Mouse (Mus musculus) central nervous system, embryonic 14 days (tissue): ENCODE data around the gene Atf6b. TPM values are rescaled to one million over a fixed set of nuclear protein-coding genes. Genes with fewer than 3 reads are reported as not detected.

Experiments
- polyA plus RNA-seq: library from polyadenylated mRNA; depleted of rRNA; stranded (reverse); fragments of >200 nt; gene quantifications from 2 replicates; pipeline ENCODE4 v1.2.3, GENCODE M21; 2012; rRNA removed

Gene Atf6b
- polyA plus RNA-seq: 107 and 109 TPM in 2 replicates

DNA sequence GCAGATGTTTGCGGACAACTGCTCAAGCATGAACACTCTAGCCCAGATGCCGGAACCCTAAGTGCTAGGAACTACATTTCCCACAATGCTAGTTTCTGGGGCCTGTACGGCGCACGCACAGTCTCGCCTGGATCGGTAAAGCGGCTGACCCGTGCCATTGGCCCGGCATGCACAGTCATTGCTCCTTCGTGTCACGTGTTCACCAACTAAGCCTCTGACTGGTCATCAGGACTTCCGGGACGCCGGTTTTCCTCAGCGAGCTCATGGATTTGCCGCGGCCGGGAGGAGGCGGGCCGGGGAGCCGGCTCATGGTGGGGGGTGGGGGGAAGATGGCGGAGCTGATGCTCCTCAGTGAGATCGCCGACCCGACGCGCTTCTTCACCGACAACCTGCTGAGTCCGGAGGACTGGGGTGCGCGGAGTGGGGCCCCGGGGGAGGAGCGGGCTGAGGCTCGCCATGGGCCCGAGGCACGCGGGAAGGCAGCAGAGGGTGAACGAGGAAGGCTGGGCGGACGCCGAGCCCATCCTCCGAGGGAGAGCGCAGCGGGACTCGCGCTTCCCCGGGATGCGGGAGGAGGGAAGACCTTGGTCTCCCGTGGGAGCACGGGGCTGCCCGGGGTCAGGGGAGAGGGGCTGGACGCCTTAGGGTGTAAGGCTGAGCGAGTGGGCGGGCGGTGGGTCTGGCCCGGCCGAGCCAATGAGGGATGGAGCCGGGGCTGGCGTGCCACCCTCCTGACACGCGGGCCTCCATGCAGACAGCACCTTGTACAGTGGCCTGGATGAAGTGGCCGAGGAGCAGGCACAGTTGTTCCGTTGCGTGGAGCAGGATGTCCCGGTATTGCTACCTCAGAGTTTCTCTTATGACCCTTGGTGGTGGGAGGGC is at the start of gene Atf6b:
Gene Atf6b (plus strand): TSS at position 241 of the 882 bp plus-strand sequence.

DNA sequence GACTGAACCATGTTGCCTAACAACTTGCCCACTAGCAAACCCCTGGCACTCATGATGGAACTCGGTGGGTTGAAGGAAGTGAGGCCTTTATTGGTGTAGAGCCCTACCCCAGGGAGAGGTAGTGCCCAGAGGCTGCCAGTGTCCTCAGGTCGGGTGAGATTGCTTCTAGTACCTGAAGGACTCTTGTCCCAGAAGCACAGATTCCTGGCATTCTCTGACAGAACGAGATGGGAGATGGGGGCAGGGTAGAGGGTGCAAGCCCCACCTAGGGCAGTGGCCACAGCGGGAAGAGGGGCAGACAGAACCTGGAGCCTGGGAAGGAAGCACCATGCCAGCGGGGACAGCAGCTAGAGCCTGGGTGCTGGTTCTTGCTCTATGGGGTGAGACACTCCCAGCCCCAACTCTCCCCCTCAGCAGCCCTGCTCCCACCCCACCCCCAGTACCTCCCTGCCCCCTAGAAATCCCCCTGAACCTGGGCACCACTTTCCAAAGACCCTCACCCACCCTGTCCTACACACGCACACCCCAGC is 49.3 kb upstream of the Atf6b start, which contains the start of gene Ager:
Gene Ager (plus strand): TSS at position 297 of the 530 bp plus-strand sequence.

DNA sequence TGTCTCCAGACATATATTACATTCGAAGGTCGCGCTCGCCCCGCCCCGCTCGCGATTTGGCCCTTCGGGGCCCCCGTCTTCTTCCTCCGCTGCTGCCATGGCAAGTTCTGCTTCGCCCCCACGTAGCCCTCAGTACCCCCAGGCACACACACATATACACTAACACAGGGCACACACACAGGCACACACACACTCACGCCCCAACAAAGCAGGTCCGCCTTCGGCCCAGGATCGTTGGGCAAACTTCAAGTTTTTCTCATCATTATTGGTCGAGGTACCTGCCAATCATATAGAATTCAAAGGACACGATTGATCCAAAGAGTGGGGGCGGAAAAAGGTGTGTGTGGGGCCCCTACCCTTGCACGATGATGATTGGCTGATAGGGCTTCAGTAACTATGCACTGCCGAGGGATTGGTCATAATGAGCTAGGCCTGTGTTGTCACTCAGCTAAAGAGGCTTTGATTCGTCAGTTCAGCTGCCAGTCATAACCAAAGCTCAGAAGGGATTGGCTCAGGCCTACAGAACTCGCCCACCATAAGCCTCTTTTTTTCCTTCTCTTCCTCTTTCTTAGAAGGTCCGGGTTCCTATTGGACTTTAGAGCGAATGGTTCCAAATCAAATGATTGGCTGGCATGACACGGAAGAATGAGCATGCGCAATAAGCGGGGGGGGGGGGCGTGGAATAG is 43.4 kb upstream of the Atf6b start, which contains the start of gene Rnf5:
Gene Rnf5 (minus strand): TSS at position 316 of the 686 bp plus-strand sequence.

DNA sequence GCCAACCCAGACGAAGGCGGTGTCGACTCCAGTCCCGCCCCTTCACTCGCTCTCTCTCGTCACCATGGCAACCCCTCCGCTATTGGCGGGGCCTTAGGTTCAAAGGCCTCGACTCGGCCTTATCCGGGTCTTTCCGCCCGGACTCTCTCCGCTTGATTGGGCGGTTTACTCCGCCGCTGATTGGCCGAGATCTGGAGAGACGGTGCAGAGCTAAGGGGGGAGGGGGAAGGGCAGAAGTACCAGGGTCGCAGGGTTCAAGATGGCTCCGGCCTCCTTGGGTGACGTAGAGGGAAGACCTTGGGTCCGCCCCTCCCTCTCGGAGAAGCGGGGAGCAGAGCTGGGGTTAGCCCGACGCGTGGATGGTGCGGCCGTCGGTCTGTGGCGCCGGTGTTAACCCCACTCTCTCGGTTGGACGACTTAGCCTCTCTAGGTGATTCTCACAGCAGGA is 42.9 kb upstream of the Atf6b start, which contains the start of gene Agpat1:
Gene Agpat1 (plus strand): TSS at position 202 of the 448 bp plus-strand sequence.

DNA sequence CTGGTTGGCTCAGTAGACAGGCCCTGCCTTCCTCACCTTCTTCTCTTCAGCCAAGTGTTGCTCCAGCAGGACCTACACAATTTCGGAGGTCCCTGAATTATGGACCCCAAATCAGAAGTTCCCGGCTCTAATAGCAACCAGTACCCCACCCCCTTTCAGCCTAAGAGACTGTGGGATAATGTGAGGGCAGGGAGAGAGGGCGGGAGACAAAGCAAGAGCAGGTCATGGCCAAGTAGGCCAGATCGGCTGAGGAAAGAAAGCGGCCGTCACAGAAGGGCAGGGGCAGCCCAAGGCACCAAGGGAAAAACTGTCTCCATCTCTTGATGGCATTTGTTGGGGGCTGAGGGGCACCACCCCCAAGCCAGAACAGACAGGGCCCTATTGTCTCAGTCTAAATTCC is 31.1 kb upstream of the Atf6b start, which contains the start of gene Egfl8:
Gene Egfl8 (minus strand): TSS at position 101 of the 400 bp plus-strand sequence.

DNA sequence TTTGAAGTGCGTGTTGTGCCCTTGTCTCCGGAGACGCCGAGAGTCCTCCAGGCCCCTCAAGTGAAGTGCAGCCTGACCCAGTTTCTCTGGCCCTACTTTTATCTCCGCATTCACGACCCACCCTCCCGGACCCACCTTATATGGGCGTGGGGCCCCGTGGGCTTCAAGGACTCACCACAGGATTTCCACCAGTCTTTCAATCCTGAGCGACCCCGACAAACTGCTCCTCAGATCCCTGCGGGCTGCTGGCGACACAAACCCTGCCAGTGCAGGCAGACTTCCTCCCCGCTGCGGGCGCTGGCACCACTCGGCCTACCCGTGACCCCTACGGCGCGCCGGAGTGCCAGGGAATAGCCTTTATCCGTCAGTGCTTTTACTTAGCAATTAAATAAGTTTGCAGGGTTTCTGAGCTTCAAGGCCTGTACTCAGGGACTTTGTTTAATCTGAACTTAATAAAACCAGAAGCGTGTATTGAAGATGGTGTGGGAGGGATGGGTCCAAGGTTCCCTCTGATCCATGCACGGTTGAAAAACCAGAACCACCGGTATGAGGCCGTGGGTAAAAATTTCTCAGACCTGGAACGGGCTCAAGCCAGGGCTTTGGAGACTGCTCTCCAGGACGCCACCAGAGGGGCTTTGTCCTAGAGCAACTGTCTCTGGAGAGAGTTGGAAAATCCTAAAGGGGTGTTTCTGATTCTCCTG is 18.9 kb upstream of the Atf6b start, which contains the start of gene Ppt2:
Gene Ppt2 (minus strand): TSS at position 568 of the 701 bp plus-strand sequence.

DNA sequence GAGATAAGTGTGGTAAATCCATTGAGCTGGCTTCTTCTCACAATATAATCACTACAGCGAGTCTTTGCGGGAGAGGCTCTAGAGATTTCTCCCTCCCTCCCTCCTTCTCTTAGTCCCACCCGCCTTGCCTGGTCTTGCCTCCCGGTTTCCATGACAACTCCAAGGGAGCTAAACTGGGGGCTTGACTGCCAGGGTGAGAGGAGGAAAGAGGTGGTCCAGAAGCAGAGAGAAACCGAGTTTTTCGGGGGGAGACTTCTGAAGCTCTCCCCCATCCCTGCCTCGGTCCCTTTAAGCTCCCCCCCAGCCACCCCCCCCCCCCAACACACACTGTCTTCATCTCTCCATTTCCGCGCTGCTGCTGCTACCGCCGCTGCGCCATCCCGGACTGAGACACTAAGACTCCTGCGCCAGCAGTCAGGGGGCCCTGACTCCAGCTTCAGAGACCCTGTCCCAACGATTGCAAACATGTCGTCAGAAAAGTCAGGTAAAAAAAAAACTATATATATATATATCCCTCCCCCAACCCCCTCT is 17.7 kb upstream of the Atf6b start, which contains the start of gene Prrt1:
Gene Prrt1 (plus strand): TSS at position 313 of the 531 bp plus-strand sequence.

DNA sequence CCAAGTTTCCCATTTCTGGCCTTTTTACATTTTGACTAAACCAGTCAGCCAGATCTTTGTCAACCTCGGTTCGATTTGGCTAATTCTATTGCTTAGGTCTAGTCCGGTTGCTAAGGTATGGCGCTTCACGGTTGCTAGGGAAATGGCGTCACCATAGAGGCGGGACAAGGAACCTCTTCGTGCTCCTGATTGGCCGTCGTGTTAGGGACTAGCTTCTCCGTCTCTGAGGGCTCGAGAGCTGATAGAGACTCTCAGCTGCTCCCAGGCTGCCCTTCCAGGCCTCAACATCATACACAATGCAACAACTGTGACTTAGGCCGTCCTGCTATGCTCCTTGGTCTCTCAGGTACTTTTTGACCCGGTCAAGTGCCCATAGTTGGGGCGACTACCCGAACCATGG is 2.3 kb upstream of the Atf6b start, which contains the start of gene Fkbpl:
Gene Fkbpl (plus strand): TSS at position 157 of the 400 bp plus-strand sequence.

DNA sequence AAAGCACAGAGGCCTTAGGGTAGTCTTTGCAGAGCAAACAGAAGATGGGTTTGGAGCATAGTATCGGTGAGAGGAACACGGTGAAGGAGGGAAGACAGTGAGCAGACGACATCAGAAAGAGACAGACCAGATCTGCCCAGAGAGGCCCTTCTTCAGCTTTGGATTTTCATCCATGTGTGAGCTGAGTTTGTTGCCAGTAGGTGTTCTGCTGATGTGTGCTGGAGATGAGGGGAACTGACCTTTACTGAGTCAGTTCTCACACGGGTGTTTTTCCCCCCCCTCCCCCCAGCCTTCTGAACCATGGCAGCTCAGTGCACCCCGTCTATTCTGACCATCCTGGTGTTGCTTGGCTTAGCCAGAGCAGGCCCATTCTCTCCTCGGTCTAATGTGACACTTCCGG is 23.3 kb downstream of the Atf6b start, which contains the start of gene Tnxb:
Gene Tnxb (plus strand): TSS at position 301 of the 400 bp plus-strand sequence.

Other genes with a start within 250 kb of the Atf6b start
- gene BC051142, start 248.3 kb upstream of the Atf6b start, polyA plus RNA-seq: 10.5 and 11.5 TPM in 2 replicates
- not detected in 2 replicates for gene Btnl4, start 169.8 kb upstream of the Atf6b start, polyA plus RNA-seq
- not detected in 2 replicates for gene Btnl6, start 129.8 kb upstream of the Atf6b start, polyA plus RNA-seq
- 11.9 and 13.3 TPM in 2 replicates for gene Notch4, start 82.9 kb upstream of the Atf6b start, polyA plus RNA-seq
- gene Gpsm3, start 57.3 kb upstream of the Atf6b start, polyA plus RNA-seq: 3.4 and 4.3 TPM in 2 replicates
- 104 and 106 TPM in 2 replicates for gene Pbx2, start 55.9 kb upstream of the Atf6b start, polyA plus RNA-seq
- 8.7 and 9.9 TPM in 2 replicates for gene Ager, start 49.3 kb upstream of the Atf6b start, polyA plus RNA-seq
- 226 and 258 TPM in 2 replicates for gene Rnf5, start 43.5 kb upstream of the Atf6b start, polyA plus RNA-seq
- gene Agpat1, start 42.9 kb upstream of the Atf6b start, polyA plus RNA-seq: 172 and 183 TPM in 2 replicates
- 9.5 and 13.6 TPM in 2 replicates for gene Egfl8, start 31.2 kb upstream of the Atf6b start, polyA plus RNA-seq
- 25.5 and 27.9 TPM in 2 replicates for gene Ppt2, start 18.6 kb upstream of the Atf6b start, polyA plus RNA-seq
- 44.9 and 49.4 TPM in 2 replicates for gene Prrt1, start 17.6 kb upstream of the Atf6b start, polyA plus RNA-seq
- gene Fkbpl, start 2.4 kb upstream of the Atf6b start, polyA plus RNA-seq: 5.3 and 5.5 TPM in 2 replicates
- 0.34 and 0.75 TPM in 2 replicates for gene Tnxb, start 23.4 kb downstream of the Atf6b start, polyA plus RNA-seq
- gene C4b, start 96.7 kb downstream of the Atf6b start, polyA plus RNA-seq: 0.23 and 0.74 TPM in 2 replicates
- 0.04 TPM in 1 of 2 replicates, not detected in the other for gene Cyp21a1, start 157.4 kb downstream of the Atf6b start, polyA plus RNA-seq
- 68.6 and 70.2 TPM in 2 replicates for gene Stk19, start 189.8 kb downstream of the Atf6b start, polyA plus RNA-seq
- 84.5 and 86.1 TPM in 2 replicates for gene Dxo, start 189.9 kb downstream of the Atf6b start, polyA plus RNA-seq
- gene Skiv2l, start 203.1 kb downstream of the Atf6b start, polyA plus RNA-seq: 102 and 104 TPM in 2 replicates
- 74.4 and 75.2 TPM in 2 replicates for gene Nelfe, start 203.2 kb downstream of the Atf6b start, polyA plus RNA-seq
- gene Cfb, start 215.4 kb downstream of the Atf6b start, polyA plus RNA-seq: 1.2 and 2.4 TPM in 2 replicates
- 112 and 124 TPM in 2 replicates for gene Zbtb12, start 232.3 kb downstream of the Atf6b start, polyA plus RNA-seq
- not detected in 2 replicates for gene Gm20547, start 234.9 kb downstream of the Atf6b start, polyA plus RNA-seq